Mouse (Mus musculus) brain, embryonic 14.5 days (tissue): Measurements from ENCODE around the gene Lgals8. TPM values are rescaled to one million over a fixed set of nuclear protein-coding genes. Genes with fewer than 3 reads are reported as not detected.
A peak's percentile ranks its signal among the peaks of the same experiment; 100 is the strongest.
"Not testable (repeated sequence)": the region's sequence is repeated elsewhere in the genome, so short reads cannot be mapped to it uniquely, and the experiment has no call there.

Experiments used
- DNase-seq: peaks from one replicate; pipeline ENCODE4 v3.0.0-alpha.2; 2011; ENCODE audit warnings: low read depth
- CTCF ChIP-seq: fragments of 200-500 bp; IDR thresholded peaks from 2 replicates; pipeline ENCODE4 v1.5.1; 2012; ENCODE audit warnings: inconsistent platforms, mild to moderate bottlenecking, moderate library complexity, borderline replicate concordance; ENCODE audit not compliant: insufficient read depth, insufficient read length; ENCODE audit errors: extremely low read depth
- POLR2A ChIP-seq: fragments of 200-500 bp; IDR thresholded peaks from 2 replicates; pipeline ENCODE4 v1.6.1; 2012; ENCODE audit warnings: mild to moderate bottlenecking, inconsistent platforms, borderline replicate concordance; ENCODE audit not compliant: poor library complexity, insufficient read depth, insufficient read length, severe bottlenecking; ENCODE audit errors: extremely low read depth
- polyA plus RNA-seq: library from polyadenylated mRNA; depleted of rRNA; stranded (reverse); fragments of >200 nt; gene quantifications from 2 replicates; pipeline ENCODE4 v1.2.3, GENCODE M21; 2012

Gene Lgals8
- polyA plus RNA-seq, 1 experiment: 22.7 TPM

DNA sequence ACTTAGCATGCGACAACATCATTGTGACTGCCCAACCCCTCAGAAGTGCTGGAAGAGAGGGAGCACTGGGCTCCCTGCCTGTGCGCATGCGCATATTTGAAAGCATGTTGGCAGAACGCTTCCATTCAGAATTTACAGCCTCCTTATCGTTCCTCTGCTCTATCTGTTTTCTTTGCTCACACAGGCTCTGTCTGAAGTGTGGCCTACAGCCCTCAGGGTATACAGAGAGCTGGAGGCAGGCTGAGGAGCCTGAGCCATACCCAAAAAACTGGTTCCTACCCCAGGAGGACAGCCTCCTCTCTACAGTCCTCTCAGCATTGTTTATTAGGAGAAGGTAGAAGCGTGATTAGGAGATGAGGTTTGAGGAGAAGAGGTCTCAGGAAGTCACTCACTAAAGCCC lies 15.1 kb upstream of the Lgals8 start:
- no peak for TF ChIP-seq POLR2A
- no peak for TF ChIP-seq CTCF
- no peak for DNase-seq

DNA sequence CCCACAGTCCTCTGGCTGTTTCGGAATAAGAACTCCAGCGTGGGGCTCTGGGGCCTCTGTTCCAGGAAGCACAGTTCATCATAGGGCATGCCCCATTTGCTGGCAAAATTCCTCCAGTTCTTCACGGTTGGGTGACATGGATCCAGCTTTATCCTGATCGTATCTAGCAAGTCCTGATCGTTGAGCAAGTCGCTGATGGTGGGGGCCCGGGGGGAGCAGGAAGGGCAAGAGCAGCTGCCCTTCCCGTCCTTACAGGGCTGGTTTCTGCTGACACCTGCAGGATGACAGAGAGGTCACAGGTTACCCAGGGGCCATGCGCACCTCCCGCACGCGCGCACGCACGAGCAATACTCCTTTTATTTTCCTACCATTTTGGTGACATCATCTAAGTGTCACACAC lies 13.6 kb upstream of the Lgals8 start:
- no peak for DNase-seq
- TF ChIP-seq CTCF: no peak
- no peak for TF ChIP-seq POLR2A

DNA sequence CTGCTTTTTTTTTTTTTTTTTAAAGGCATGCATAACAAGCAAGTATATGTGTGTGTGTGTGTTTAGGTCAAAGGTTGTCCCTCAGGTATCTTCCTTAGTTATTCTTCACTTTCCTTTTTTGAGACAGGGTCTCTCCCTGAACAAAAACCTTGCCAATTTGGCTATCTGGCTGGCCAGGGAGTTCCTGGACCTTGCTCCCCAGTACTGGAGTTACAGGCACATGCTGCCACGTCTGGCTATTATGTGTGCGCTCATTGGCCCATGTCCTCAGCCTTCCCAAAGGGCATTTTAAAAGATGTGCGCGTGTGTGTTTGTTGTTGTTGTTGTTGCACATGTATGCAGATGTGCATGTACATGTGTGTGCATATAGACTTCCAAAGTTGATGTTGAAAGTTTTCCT lies 12.1 kb upstream of the Lgals8 start:
- no peak for DNase-seq
- TF ChIP-seq POLR2A (no peak), CTCF (no peak)

DNA sequence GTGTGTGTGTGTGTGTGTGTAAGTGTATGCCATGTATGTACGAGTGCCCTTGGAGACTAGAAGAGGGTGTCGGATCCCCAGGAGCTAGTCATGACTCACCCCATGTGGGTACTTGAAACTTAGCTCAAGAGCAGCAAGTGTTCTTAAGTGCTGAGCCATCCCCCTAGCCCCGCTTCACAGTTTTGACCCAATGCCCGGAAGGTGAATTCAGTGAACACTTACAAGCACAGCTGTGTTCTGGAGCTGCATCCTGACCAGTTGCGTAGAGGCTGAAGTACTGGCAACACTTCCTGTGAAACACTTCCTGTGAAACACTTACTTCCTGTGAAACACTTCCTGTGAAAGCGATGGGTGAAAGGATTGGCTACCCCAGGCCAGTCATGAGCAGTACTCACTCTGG lies 10.5 kb upstream of the Lgals8 start:
- DNase-seq: no peak
- TF ChIP-seq CTCF (no peak), POLR2A (no peak)

DNA sequence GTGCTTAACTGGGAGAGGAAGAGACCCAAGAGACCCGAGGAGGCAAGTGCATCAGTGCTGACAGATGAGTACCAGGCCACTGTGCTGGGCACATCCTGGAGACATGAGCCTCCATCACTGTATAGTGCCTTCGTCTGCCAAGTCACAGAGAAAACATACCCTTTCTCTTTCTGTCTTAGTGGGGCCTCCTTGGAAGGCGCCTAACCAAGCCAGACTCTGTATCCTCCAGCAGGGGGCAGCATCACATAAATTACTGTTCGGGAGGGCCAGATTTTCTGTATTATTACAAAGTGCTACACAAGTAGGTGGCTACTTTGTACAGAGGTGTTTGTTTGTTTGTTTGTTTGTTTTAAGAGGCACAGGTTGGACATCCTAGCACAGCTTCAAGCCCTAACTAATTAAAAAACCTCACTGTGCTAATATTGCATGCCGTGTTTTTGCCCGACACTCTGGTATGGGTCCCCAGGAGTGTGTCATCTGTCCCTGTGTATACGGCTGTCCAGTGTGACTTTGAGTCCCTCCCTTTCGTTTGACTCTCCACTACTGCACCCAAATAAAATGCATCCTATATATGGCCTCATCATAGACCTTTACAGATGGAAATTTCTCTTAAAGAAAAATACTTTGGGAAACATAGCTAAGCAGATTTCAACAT lies 9.1 kb upstream of the Lgals8 start:
- peak; percentile 89 for DNase-seq
- no peak for TF ChIP-seq POLR2A
- TF ChIP-seq CTCF: peak; percentile 82; the same call in 1 of the 2 replicates

DNA sequence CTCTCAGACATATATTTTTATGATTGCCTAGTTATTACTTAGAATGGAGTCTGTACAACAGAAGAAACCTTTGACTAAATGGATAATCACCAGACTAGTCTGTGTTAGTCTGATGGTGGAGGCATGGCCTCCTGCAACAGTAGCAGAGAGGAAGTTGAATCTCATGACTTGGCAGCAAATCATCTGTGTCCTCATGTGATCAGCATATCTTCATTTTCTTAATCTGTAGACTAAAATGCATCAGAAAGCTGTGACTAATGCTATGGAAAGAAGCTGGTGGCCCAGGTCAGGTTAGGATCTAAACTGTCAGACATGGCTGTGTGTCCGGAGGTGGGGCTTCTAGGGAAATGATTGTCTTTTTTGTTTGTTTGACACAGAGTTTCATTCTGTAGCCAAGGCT lies 3.7 kb upstream of the Lgals8 start:
- no peak for DNase-seq
- TF ChIP-seq POLR2A (no peak), CTCF (no peak)

DNA sequence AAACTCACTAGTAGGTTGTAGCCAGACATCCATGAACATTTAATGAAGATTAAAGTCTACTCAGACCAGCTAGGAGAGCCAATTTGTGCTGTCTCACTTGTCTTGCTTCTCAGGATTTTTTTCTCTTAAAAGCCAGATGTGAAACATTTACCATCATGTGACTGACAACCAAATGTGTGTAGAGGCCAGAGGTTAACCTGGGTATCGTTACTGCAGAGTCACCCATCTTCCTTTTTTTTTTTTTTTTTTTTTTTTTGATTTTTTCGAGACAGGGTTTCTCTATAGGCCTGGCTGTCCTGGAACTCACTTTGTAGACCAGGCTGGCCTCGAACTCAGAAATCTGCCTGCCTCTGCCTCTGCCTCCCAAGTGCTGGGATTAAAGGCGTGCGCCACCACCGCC lies 585 bp downstream of the Lgals8 start:
- not testable (repeated sequence) for DNase-seq

DNA sequence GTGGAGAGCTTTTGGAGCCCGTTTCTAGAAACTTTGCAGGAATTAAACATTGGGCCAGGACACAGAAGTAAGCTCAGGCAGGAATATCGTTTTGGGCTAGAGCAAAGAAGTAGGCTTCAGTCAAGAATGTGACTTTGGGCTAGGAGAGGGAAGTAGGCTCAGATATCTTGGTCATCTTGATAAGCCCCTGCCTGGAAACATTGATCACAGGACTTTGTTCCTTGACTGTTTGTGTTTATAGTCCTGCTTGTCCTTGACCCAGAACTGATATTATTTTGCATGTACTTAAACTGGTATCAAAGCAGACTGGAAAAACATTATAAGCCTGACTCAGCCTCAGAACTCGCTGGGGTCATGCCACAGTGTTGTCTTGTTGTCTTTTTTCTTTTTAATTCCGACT lies 2.1 kb downstream of the Lgals8 start:
- TF ChIP-seq POLR2A (no peak), CTCF (no peak)
- DNase-seq: no peak

DNA sequence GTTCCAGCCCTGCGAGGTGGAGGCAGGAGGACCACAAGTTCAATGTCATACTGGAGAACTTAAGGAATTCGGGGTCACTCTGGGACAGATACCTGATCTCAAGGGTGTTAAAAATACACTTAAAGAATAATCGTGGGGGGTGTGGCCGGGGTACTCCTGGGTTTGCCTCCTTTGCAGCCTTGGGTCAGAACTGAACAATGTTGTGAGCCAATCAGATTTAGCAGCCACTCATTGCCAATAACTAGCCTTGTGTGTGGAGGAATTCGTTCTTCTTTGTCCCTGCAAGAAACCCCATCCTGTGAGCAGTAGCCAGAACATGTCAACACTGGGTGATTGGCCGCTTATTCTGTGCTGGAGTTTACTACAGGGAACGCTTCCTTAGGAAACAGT lies 3.0 kb downstream of the Lgals8 start:
- TF ChIP-seq CTCF (no peak), POLR2A (no peak)
- DNase-seq: peak; percentile 48

DNA sequence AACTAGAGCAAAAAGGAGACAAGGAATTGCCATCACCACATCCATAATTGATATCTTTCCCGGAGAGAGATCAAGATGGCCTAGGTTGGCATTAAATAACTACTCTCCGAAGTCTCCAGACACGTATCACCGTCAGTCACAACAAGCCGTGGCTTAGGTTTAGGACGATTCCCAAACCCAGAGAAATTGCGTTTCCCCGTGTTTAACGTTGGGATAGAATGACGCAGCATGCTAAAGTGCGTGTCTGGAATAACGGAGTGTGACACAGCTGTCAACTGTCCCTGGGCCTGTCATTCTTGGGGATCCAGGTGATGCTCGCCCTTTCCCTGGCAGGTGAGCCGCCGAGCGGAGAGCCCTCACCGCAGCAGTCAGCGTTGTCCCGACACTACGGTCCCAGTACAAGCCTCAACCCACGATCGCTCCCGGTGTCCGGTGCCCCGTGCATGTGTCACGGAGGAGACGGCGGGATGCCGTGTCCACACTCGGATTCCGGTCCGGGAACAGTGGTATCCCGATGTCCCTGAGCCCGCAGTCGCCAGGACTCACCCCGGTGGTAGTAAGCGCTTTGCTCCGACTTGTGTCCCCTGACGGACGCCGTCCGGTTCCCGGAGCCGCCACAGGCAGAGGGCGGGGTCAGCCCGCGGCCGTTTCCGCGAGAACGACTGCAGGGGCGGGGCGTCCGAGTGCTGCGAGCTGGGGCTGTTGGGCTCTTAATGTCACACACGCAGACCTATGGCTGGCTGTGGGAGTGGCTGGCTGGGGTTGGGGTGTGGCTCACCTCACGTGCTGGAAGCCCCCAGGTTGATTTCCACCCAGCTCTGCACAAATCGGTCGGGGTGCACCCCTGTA lies 3.6 kb downstream of the Lgals8 start:
- 0 out of 2 replicates have a peak, but pooled peaks have one; percentile 10 for TF ChIP-seq POLR2A
- TF ChIP-seq CTCF: no peak
- DNase-seq: peak; percentile 94

DNA sequence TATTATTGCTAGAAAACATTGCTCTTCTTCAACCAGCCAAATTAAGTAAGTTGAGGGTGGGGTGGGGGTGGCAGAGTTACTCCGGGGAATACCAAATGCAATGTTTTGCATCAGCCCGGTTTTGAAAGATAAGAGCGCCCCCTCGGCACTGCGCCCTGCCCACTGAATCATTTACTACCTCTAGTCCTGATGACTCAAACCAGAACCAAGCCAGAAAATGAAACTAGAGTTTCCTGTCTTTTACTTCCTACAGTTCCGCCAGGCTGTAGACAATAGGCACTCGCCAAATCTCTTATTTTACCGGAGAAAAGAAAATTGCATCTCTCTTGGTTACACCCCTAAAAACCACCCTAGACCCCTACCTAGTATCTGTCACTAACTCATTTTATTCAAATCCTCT lies 4.3 kb downstream of the Lgals8 start:
- DNase-seq: peak; percentile 57
- TF ChIP-seq POLR2A (no peak), CTCF (0 out of 2 replicates have a peak, but pooled peaks have one; percentile 11)

DNA sequence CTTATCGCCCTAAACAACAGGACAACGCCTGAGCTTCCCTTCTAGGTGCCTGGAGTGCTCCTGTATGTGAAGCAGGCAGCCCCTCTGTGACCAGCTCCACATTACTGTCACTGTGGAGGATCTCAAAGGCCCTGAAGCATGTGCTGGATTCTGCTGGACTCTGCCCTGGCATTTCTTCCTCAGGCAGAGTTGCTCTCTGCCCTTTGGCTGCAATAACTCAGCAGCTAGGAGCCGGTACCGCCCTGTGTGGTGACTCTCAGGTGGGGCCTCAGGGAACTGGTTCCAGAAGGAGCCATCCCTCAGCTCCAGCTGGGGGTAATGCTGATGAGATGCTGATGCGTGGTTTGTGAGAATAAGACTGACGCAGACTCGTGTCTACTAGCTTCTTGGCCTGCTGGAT lies 8.0 kb downstream of the Lgals8 start:
- TF ChIP-seq POLR2A: no peak
- TF ChIP-seq CTCF: no peak
- DNase-seq: no peak

DNA sequence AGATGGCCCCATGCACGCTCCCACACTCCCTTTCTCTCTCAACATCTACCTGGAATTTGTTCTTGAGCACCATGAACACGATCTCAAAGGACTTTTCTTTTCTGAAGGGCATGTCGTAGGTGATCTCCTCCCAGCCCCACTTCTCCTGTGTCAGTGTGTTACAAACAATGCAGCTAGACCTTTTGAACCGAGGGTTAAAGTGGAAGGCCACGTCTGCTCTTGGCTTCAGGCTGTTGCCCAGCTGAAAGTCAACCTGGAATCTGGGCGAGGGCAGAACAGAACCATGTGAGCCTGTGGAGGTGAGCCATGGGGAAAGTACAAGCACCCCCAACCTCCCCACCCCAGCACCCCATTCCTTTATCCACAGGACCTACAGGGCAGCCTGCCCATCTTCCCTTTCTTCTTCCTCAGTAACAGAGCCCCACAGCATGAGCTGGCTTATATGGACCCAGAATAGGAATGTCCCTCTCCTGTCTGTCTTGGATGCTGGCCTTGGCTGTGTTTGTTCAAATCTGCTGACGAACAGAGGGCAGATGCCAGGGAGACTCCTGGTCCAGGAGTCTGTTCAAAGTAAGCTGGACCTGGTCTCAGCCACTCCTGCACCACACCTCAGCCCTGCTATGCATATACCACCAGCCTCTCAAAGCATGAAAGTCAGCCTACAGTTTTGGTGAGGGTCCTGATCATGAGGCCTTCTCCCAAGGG lies 9.9 kb downstream of the Lgals8 start:
- TF ChIP-seq CTCF (no peak), POLR2A (no peak)
- DNase-seq: no peak
